ENCODE assay signal across 27 mouse cellular contexts in the genomic region with DNA sequence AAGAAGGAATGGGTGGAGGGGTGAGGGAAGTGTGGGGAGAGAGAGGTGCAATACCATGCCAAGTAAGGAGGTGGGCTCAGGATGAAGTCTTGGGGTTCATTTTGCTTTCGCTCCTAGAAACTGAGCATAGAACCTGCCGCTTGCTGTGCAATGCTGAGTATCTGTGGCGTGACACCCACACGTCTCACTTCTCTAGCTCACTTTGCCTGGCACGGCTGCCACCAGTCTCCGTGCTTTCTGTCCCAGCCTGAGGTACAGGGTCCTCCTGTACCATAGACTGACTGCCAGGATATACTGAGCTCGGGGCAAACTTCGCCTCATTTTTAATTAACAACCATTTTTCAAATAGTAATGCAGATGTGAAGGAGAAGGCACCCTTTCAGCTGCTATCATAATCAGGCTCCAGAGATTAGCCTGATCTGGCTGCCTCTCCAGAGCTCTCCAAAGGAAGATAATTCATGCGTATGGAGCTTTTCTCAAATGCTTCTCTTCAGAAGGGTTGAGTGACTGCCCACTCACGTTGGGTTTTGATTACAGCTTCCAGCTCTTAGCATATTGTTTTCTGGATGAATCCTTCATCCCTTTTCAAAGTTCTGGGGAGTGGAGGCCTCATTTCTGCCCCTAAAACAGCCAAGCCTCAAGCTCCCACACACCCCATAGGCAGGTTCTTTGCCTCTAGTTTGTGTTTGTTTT.
DNase-seq lines count a peak whose midpoint lies in the region; ATAC-seq lines count a peak whose summit lies in the region.
"Had no signal": no experiment of that assay in that cellular context is flagged by ENCODE, and none has a peak within 500 bp of the region (broad histone marks: within the 10 kb centered on the region; RNA-seq: fewer than 3 reads in every experiment).

No protein-coding gene starts in this region.

- no peaks in the 10 kb centered on the region for H3K27me3 ChIP-seq in hindbrain, embryonic 15.5 days
- no peaks in the 10 kb centered on the region for H3K27me3 ChIP-seq in hindbrain, embryonic 13.5 days
- H3K27me3 ChIP-seq: embryonic facial prominence, embryonic 15.5 days; heart, embryonic 12.5 days; neural tube, embryonic 13.5 days had no signal

- no peak overlapping the region for H3K4me3 ChIP-seq in hindbrain, embryonic 15.5 days
- no peak overlapping the region for H3K4me3 ChIP-seq in hindbrain, embryonic 13.5 days
- H3K4me3 ChIP-seq: embryonic facial prominence, embryonic 15.5 days; heart, embryonic 12.5 days; hindbrain, embryonic 10.5 days; midbrain, embryonic 12.5 days; myocyte; neural tube, embryonic 13.5 days had no signal

- no peak for ATAC-seq in hindbrain, embryonic 15.5 days (ENCODE audit: low FRiP score, low read depth)
- ATAC-seq in hindbrain, embryonic 13.5 days (ENCODE audit: low FRiP score): no peak
- ATAC-seq: activated CD4-positive, CD25-positive, alpha-beta regulatory T cell, adult 4 months; inflammation-experienced regulatory T-cells, adult 6 months; liver, postnatal 0 days had no signal

- H3K4me1 ChIP-seq in hindbrain, embryonic 15.5 days (replicated peaks): peaks cover 21% of the 10 kb centered on the region
- peaks cover 18% of the 10 kb centered on the region for H3K4me1 ChIP-seq in hindbrain, embryonic 13.5 days (replicated peaks)
- H3K4me1 ChIP-seq: embryonic facial prominence, embryonic 15.5 days had no signal

- 71% methylated on average over 10 of the region's 10 CpGs for WGBS in hindbrain, embryonic 15.5 days
- WGBS in hindbrain, embryonic 13.5 days: 82% methylated on average over 10 of the region's 10 CpGs

- H3K36me3 ChIP-seq in hindbrain, embryonic 15.5 days: no peaks in the 10 kb centered on the region
- no peaks in the 10 kb centered on the region for H3K36me3 ChIP-seq in hindbrain, embryonic 13.5 days
- H3K36me3 ChIP-seq: embryonic facial prominence, embryonic 15.5 days; heart, embryonic 12.5 days; hindbrain, embryonic 10.5 days; midbrain, embryonic 12.5 days; neural tube, embryonic 13.5 days had no signal

- H3K27ac ChIP-seq in hindbrain, embryonic 15.5 days (replicated peaks): 0 out of 2 replicates have a peak overlapping the region, but pooled peaks have one; percentile 6
- no peak overlapping the region for H3K27ac ChIP-seq in hindbrain, embryonic 13.5 days
- H3K27ac ChIP-seq: embryonic facial prominence, embryonic 15.5 days; hindbrain, embryonic 10.5 days; midbrain, embryonic 12.5 days; neural tube, embryonic 13.5 days had no signal

- no peaks in the 10 kb centered on the region for H3K9me3 ChIP-seq in hindbrain, embryonic 15.5 days
- H3K9me3 ChIP-seq in hindbrain, embryonic 13.5 days: no peaks in the 10 kb centered on the region
- H3K9me3 ChIP-seq: embryonic facial prominence, embryonic 15.5 days; neural tube, embryonic 13.5 days had no signal

- peak; percentile 49 to 54 for DNase-seq in cerebellum, postnatal 10 days
- no peak for DNase-seq in cerebellum, adult 9-11 months
- peak; percentile 52 to 69 for DNase-seq in left cerebral cortex, postnatal 36 days (ENCODE audit: low spot score in 2 of 2)
- DNase-seq in left cerebral cortex, postnatal 14 days (ENCODE audit: low spot score in 2 of 2): no peak
- DNase-seq in brain, adult 2 months (ENCODE audit: low read depth, low spot score): peak; percentile 80
- DNase-seq in kidney, postnatal 36 days: no peak
- DNase-seq: adrenal gland, adult 8-10 months; cerebellum, adult 2 months; gastrocnemius, postnatal 10 days; heart, postnatal 10 days; kidney, adult 18-20 months; liver, postnatal 0 days; lung, postnatal 10 days; retina, postnatal 1 day; thymus, adult 2 months; thymus, postnatal 4 days had no signal

- H3K4me2 ChIP-seq in hindbrain, embryonic 15.5 days: no peak overlapping the region
- no peak overlapping the region for H3K4me2 ChIP-seq in hindbrain, embryonic 13.5 days
- H3K4me2 ChIP-seq: embryonic facial prominence, embryonic 15.5 days; heart, embryonic 12.5 days; liver, embryonic 11.5 days; midbrain, embryonic 12.5 days; neural tube, embryonic 13.5 days had no signal

- intact Hi-C loops in left cerebral cortex, postnatal 36 days (cut with DNase I): no loop called here
- intact Hi-C loops in left cerebral cortex, postnatal 14 days (cut with DNase I): no loop called here

- H3K9ac ChIP-seq in hindbrain, embryonic 15.5 days: no peak overlapping the region
- no peak overlapping the region for H3K9ac ChIP-seq in hindbrain, embryonic 13.5 days
- H3K9ac ChIP-seq: embryonic facial prominence, embryonic 15.5 days; heart, embryonic 12.5 days; liver, postnatal 0 days; midbrain, embryonic 12.5 days; neural tube, embryonic 13.5 days had no signal

Comparison
In these comparisons a context has a peak if more than half of its experiments do, and no peak if none do; other contexts are left out.
1. DNase-seq: peak in cerebellum, postnatal 10 days (2 of 2), left cerebral cortex, postnatal 36 days (2 of 2) and brain, adult 2 months (single experiment); none in cerebellum, adult 9-11 months (single experiment), left cerebral cortex, postnatal 14 days (0 of 2) and kidney, postnatal 36 days (0 of 2).